Mouse (Mus musculus) liver, embryonic 16.5 days (tissue): ENCODE results near the gene Plxna2. TPM values are rescaled to one million over a fixed set of nuclear protein-coding genes. Genes with fewer than 3 reads are reported as not detected.

Experiments used
- ATAC-seq: fragments of 200-750 bp; cut with Nextera tagmentation; 2 replicates; pipeline ENCODE4 v1.8.0; 2017; ENCODE audit warnings: low read depth, mild to moderate bottlenecking, moderate number of reproducible peaks, moderate library complexity
- H3K27ac ChIP-seq: fragments of 300-500 bp; sonication (generic); 2 replicates; pipeline ENCODE4 v1.5.1; 2014; ENCODE audit warnings: mild to moderate bottlenecking, low read length
- H3K27me3 ChIP-seq: fragments of 300-500 bp; sonication (generic); 2 replicates; pipeline ENCODE4 v1.6.1; 2014; ENCODE audit warnings: low read depth, low read length, mixed read lengths; ENCODE audit not compliant: control insufficient read depth, insufficient read depth
- H3K36me3 ChIP-seq: fragments of 300-500 bp; sonication (generic); 2 replicates; pipeline ENCODE4 v1.6.1; 2014; ENCODE audit warnings: mild to moderate bottlenecking; ENCODE audit not compliant: control insufficient read depth, insufficient read depth
- H3K4me1 ChIP-seq: fragments of 300-500 bp; sonication (generic); 2 replicates; pipeline ENCODE4 v1.6.1; 2014; ENCODE audit warnings: low read depth, low read length, mixed read lengths; ENCODE audit not compliant: control insufficient read depth
- H3K4me2 ChIP-seq: fragments of 300-500 bp; sonication (generic); 2 replicates; pipeline ENCODE4 v1.6.1; 2014; ENCODE audit warnings: low read depth, low read length, mixed read lengths
- H3K4me3 ChIP-seq: fragments of 300-500 bp; sonication (generic); 2 replicates; pipeline ENCODE4 v1.5.1; 2014; ENCODE audit warnings: low read depth, mild to moderate bottlenecking, low read length
- H3K9ac ChIP-seq: fragments of 300-500 bp; sonication (generic); 2 replicates; pipeline ENCODE4 v1.6.1; 2014; ENCODE audit warnings: low read depth, low read length
- H3K9me3 ChIP-seq: fragments of 300-500 bp; sonication (generic); replicated peaks from 2 replicates; pipeline ENCODE4 v1.6.1; 2016; ENCODE audit warnings: low read length; ENCODE audit not compliant: control insufficient read depth
- WGBS: fragments of 180-500 bp; shearing (Covaris S2); extraction: QIAGEN DNeasy Blood & Tissue Kit; methylation state at CpG from one replicate; pipeline ENCODE4 v1.1.7; 2014; ENCODE audit not compliant: insufficient replicate concordance; 5-methylcytosine and 5-hydroxymethylcytosine counted together
- polyA plus RNA-seq: library from polyadenylated mRNA; unstranded; fragments of >200 nt; fragmentation: Nextera tagmentation; extraction: Ambion mirVana; gene quantifications from 2 replicates; pipeline ENCODE4 v1.2.1, GENCODE M21; 2015

Plxna2 gene
- polyA plus RNA-seq, 1 experiment from 2014 or later: 2.2 TPM

GRCm38 (mm10) chr1:194704171-194704855, 86.3 kb downstream of the Plxna2 start:
- Histone ChIP-seq H3K9me3 (no peaks in the 10 kb centered on the region), H3K4me1 (no peaks in the 10 kb centered on the region; the same call in 1 of the 2 replicates), H3K27ac (no peak overlapping the region), H3K27me3 (no peaks in the 10 kb centered on the region), H3K36me3 (no peaks in the 10 kb centered on the region), H3K4me2 (no peak overlapping the region), H3K4me3 (no peak overlapping the region), H3K9ac (no peak overlapping the region)
- ATAC-seq: no peak
- WGBS: 65% methylated on average over 1 of the region's 1 CpGs

GRCm38 (mm10) chr1:194706566-194706965, 88.5 kb downstream of the Plxna2 start:
- peak; percentile 53; the same call in 1 of the 2 replicates for ATAC-seq

GRCm38 (mm10) chr1:194712373-194712772, 94.4 kb downstream of the Plxna2 start:
- Histone ChIP-seq H3K27me3 (no peaks in the 10 kb centered on the region), H3K4me2 (no peak overlapping the region), H3K4me3 (no peak overlapping the region), H3K9me3 (no peaks in the 10 kb centered on the region), H3K4me1 (no peaks in the 10 kb centered on the region), H3K27ac (no peak overlapping the region), H3K36me3 (no peaks in the 10 kb centered on the region), H3K9ac (no peak overlapping the region)
- no peak for ATAC-seq
- WGBS: 51% methylated on average over 2 of the region's 2 CpGs

More at GRCm38 (mm10) chr1:194706566-194706965, 88.5 kb downstream of the Plxna2 start:
- Histone ChIP-seq H3K9me3 (no peaks in the 10 kb centered on the region), H3K4me3 (no peak overlapping the region), H3K27me3 (no peaks in the 10 kb centered on the region), H3K4me1 (no peaks in the 10 kb centered on the region; the same call in 1 of the 2 replicates), H3K4me2 (no peak overlapping the region), H3K27ac (no peak overlapping the region), H3K36me3 (no peaks in the 10 kb centered on the region), H3K9ac (no peak overlapping the region)
- 35% methylated on average over 2 of the region's 2 CpGs for WGBS

- no peak overlapping the region for H3K4me2 ChIP-seq
- no peak overlapping the region for H3K4me3 ChIP-seq
- no peak overlapping the region for H3K27ac ChIP-seq
- ATAC-seq: no peak
- H3K9me3 ChIP-seq: no peaks in the 10 kb centered on the region
- no peaks in the 10 kb centered on the region for H3K27me3 ChIP-seq
- WGBS: 56% methylated on average over 4 of the region's 4 CpGs
- no peaks in the 10 kb centered on the region for H3K4me1 ChIP-seq
- H3K36me3 ChIP-seq: no peaks in the 10 kb centered on the region
- H3K9ac ChIP-seq: no peak overlapping the region
Observed at GRCm38 (mm10) chr1:194714138-194715031, 96.4 kb downstream of the Plxna2 start.

GRCm38 (mm10) chr1:194717451-194717874, 99.4 kb downstream of the Plxna2 start:
- Histone ChIP-seq H3K4me3 (no peak overlapping the region), H3K9me3 (no peaks in the 10 kb centered on the region), H3K27ac (no peak overlapping the region), H3K36me3 (no peaks in the 10 kb centered on the region), H3K27me3 (no peaks in the 10 kb centered on the region), H3K9ac (no peak overlapping the region), H3K4me1 (no peaks in the 10 kb centered on the region), H3K4me2 (no peak overlapping the region)
- ATAC-seq: no peak
- 61% methylated on average over 1 of the region's 1 CpGs for WGBS

GRCm38 (mm10) chr1:194720406-194720805, 102.4 kb downstream of the Plxna2 start:
- Histone ChIP-seq H3K4me1 (no peaks in the 10 kb centered on the region), H3K9me3 (no peaks in the 10 kb centered on the region), H3K27ac (no peak overlapping the region), H3K4me3 (no peak overlapping the region), H3K36me3 (no peaks in the 10 kb centered on the region), H3K9ac (no peak overlapping the region), H3K4me2 (no peak overlapping the region), H3K27me3 (no peaks in the 10 kb centered on the region)
- WGBS: 73% methylated on average over 4 of the region's 4 CpGs
- ATAC-seq: no peak

GRCm38 (mm10) chr1:194721260-194721659, 103.2 kb downstream of the Plxna2 start:
- ATAC-seq: no peak
- H3K36me3 ChIP-seq: no peaks in the 10 kb centered on the region
- H3K27me3 ChIP-seq: no peaks in the 10 kb centered on the region
- no peak overlapping the region for H3K4me3 ChIP-seq
- no peaks in the 10 kb centered on the region for H3K9me3 ChIP-seq
- no peak overlapping the region for H3K9ac ChIP-seq
- 72% methylated on average over 2 of the region's 2 CpGs for WGBS
- H3K27ac ChIP-seq: no peak overlapping the region
- H3K4me2 ChIP-seq: no peak overlapping the region
- H3K4me1 ChIP-seq: no peaks in the 10 kb centered on the region

- H3K4me1 ChIP-seq: no peaks in the 10 kb centered on the region
- H3K4me3 ChIP-seq: no peak overlapping the region
- H3K9ac ChIP-seq: no peak overlapping the region
- H3K27ac ChIP-seq: no peak overlapping the region
- H3K36me3 ChIP-seq: no peaks in the 10 kb centered on the region
- 33% methylated on average over 2 of the region's 2 CpGs for WGBS
- H3K9me3 ChIP-seq: no peaks in the 10 kb centered on the region
- no peak for ATAC-seq
- no peak overlapping the region for H3K4me2 ChIP-seq
- H3K27me3 ChIP-seq: no peaks in the 10 kb centered on the region
Observed at GRCm38 (mm10) chr1:194722329-194722728, 104.3 kb downstream of the Plxna2 start.

GRCm38 (mm10) chr1:194734836-194735235, 116.8 kb downstream of the Plxna2 start:
- Histone ChIP-seq H3K9ac (no peak overlapping the region), H3K27me3 (no peaks in the 10 kb centered on the region), H3K4me2 (no peak overlapping the region), H3K36me3 (no peaks in the 10 kb centered on the region), H3K27ac (no peak overlapping the region), H3K4me1 (no peaks in the 10 kb centered on the region), H3K9me3 (no peaks in the 10 kb centered on the region), H3K4me3 (no peak overlapping the region)
- WGBS: 67% methylated on average over 2 of the region's 2 CpGs
- no peak for ATAC-seq
